Mouse (Mus musculus): ENCODE data around the gene Ralb. TPM values are rescaled to one million over a fixed set of nuclear protein-coding genes. Genes with fewer than 3 reads are reported as not detected.

The Ralb gene
- total RNA-seq, 2 experiments from 2014 or later = 47.7 to 58.3 TPM

DNA sequence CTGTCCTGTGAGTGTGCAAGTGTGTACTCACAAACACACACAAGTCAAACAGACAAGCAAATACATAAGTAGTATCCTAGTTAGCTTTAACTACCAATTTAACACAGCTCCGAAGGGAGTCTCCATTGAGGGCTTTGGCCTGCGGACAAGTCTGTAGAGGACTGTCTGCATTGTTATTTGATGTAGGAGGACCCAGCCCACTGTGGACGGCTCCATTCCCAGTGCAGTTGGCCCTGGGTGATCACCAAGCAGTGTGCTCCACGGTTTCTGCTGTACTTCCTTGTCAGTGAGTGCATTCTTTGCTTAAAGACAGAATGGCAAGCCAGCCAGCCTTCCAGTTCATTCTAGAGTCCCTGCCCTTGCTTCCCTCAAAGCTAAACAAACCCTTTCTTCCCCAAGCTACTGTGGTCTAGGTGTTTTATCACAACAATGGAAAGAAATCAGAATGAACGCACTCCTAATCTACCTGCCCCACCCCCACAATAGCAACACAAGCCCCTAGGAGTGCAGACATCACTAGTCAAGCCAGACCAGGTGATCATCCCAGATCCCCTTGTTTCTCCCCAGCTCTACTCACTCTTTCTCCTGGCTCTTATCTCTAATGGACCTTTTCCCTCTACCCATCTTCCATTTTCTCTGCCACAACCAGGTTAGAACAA is 7.1 kb downstream of the Ralb start:
- DNase-seq (ENCODE audit: low spot score in 2 of 2) = no peak

DNA sequence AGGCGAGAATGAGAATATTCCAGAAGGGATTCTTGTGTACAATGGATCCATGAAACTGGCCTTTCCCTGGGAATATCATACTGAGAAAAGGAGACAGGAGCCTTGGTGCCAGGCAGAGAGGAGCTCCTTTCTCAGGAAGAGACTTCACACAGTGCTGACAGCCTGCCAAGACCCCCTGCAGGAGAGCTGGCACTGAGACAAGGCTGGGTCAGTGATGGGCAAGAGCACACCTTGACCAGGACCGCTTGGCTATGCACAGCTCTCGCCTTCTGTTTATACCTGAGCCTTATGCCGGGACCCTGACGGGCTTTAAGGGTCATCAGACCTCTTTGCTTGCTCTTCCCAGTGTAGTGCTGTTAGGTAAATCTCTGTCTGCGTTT is 9.2 kb downstream of the Ralb start:
- DNase-seq (ENCODE audit: low spot score in 2 of 2) = no peak

DNA sequence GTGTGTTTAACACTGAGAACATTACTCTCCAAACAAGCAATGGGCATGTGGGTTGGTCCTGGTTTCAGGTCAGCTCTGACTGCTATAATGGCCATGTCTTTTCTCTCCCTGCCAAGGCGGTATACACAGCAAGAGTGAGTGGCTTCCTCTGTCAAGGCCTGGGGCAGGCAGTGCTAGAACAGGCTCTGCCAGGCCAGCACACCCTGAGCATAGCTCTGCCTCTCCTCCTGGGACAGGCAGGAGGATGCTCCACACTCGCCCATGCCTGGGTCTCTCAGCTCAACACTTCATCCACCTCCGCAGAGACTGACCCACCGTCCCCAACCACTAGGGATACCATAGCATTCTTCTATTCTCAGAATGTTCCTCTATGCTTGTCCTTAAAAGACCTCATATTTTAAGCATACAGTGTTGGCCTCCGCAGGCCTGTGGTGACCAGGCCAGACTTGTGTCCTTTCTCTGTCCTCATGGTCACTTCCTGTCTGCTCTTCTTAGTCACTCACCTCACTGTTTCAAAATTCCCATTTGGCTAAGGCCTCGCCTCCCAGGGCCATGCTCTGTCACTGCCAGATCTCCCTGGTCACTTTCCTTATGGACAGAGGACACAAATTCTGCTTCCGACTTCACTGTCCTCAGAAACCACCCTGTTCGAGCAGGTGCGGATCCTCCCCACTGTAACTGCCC is 9.7 kb downstream of the Ralb start:
- no peak for DNase-seq (ENCODE audit: low spot score in 2 of 2)

DNA sequence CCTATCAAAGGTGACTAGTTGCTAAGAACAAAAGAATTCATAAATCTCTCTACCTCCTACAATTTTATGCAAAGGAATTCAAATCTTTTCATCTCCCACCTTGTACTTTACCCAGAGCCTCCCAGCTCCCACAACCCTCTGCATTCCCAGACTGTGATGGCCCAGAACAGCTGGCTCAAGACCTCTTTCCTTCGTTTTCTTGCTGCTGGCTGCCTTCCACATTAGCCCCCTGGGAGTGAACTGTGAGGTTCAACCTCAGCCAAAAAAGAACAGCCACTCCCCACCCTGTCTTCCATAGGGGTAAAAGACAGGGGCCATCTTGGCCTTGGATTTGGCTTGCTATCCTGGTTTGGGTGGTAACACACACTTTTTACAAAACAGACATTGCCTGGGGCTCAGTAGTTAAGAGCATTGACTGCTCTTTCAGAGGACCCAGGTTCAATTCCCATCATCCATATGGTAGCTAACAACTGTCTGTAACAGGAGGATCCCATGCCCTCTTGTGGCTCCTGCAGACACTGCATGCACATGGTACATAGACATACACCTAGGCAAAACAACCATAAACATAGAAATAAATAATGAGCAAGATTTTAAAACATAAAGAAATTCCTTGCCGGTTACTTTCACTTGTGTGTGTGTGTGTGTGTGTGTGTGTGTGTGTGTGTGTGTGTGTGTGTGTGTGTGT is 10.4 kb downstream of the Ralb start:
- no peak for DNase-seq (ENCODE audit: low spot score in 2 of 2)

- DNase-seq (ENCODE audit: low spot score in 2 of 2) = no peak
These were observed 12.1 kb downstream of the Ralb start for GRCm38 (mm10) chr1:119492505-119492904.

- DNase-seq (ENCODE audit: low spot score in 2 of 2) = peak; percentile 77 to 81
These were observed 12.5 kb downstream of the Ralb start for GRCm38 (mm10) chr1:119492097-119492496.

DNA sequence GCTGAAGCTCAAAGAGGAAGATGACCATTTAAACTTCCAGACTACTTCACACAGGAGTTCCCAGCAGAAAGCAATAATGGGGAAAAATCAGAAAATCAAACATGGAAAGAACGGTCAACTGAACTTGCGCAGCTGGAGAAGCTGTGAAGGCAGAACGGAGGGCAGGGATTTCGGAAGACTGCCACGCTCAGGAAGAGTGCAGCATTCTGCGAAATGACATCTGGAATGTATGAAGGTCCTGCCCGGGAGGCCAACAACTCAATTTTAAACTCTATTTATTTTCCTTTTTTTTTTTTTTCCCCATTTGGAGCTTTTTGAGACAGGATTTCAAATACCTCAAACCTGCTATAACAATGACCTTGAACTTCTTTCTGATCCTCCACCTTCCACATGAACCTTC is 13.8 kb downstream of the Ralb start:
- no peak for DNase-seq (ENCODE audit: low spot score in 2 of 2)

- DNase-seq (ENCODE audit: low spot score in 2 of 2) = no peak
These were observed 16.5 kb downstream of the Ralb start for GRCm38 (mm10) chr1:119487917-119488590.

- no peak for DNase-seq (ENCODE audit: low spot score in 2 of 2)
These were observed 18.8 kb downstream of the Ralb start for GRCm38 (mm10) chr1:119485825-119486224.

DNA sequence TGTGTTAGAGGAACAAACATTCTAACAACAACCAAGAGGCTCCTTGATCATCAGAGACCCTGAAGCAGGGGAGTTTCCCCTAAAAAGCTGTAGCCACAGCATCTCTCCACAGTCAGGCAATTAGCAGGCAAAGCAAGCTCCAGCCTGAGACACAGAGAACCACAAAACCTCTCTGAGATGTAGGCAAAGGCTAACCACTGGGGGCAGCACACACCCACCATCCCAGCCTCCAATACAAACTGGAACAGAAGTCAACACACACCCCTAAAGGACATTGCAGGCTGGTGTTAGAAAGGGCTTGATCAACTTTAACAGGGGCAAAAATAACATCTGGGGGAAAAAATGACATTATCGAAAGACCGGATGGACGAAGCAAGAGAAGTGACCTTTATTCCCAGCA is 20.1 kb downstream of the Ralb start:
- no peak for DNase-seq (ENCODE audit: low spot score in 2 of 2)

DNA sequence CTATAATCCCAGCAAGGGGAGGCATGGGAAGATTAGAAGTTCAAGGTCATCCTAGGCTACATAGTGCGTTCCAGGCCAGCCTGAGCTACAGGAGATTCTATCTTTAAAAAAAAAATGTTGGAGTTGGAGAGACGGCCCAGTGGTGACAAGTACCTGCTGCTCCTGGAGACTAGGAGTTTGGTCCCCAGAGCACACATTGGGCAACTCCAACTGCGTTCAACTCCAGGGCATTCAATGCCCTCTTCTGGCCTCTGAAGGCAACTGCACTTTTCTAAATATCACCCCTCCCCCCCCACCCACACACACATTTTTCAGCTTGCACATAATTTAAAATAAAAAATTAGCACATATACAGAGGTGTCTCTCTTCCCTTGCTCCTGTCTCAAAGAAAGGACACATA is 21.7 kb downstream of the Ralb start:
- DNase-seq (ENCODE audit: low spot score in 2 of 2) = no peak

DNA sequence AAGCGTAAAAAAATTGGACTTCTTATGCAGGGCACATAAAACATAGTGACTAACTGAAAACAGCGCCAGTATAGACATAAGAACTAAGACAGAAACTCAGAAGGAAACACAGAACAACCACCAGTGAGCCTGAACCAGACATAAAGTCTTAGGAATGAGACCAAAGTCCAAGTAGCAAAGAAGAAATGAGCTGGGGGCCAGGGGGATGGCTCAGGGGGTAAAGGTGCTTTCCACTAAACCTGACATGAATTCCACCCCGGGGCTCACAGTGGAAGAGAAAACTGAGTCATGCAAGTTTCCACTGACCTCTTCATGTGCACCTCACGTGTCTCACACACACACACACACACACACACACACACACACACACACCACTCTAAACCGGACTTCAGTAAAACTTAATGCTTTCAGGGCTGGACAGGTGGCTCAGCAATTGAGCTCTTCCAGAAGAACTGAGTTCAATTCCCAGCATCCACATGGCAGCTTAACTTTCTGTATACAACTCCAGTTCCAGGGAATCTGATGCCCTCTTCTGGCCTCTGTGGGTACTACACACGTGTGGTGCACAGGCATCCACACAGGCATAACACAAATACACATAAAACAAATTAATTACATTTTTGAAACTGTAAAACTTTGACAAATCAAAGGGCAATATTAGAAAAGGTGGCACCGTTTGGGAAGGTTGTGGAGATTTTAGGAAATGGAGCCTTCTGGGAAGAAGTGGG is 23.2 kb downstream of the Ralb start:
- DNase-seq (ENCODE audit: low spot score in 2 of 2) = no peak

DNA sequence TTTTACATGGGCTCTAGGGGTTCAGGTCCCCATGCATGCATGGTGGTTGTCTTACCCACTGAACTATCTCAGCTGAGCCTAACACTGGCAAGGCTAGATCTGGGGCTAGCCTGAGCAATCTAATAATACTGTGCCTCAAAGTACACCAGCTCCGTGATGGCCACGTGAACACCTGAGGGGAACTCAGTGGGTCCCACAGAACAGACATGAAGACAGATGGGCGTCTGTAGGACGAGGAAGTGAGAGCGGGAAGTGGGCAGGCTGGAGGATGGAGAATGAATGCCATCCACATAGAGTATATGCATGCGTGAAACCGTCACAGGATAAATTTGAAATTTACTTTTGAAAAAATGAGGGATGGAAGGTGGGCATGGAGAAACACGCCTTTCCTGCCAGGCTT is 23.9 kb downstream of the Ralb start:
- no peak for DNase-seq (ENCODE audit: low spot score in 2 of 2)

DNA sequence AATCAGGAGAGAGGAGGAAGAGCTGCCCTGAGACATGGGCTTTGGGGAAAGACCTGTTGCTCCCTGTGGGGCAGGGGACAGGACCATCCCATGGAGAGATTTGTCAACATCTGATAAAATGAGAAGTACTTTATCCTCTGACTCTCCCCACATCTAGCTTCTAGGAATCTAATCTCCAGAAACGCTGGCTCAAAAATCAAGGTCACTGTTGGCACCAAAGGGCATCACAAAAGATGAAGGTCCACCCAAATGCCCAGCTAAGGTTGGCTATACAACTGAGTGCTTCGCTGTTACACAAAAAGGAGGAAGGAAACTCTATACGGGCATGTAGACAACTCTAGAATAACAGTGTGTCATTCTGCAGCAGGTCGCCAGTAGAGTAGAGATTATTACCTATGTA is 25.0 kb downstream of the Ralb start:
- no peak for DNase-seq (ENCODE audit: low spot score in 2 of 2)

DNA sequence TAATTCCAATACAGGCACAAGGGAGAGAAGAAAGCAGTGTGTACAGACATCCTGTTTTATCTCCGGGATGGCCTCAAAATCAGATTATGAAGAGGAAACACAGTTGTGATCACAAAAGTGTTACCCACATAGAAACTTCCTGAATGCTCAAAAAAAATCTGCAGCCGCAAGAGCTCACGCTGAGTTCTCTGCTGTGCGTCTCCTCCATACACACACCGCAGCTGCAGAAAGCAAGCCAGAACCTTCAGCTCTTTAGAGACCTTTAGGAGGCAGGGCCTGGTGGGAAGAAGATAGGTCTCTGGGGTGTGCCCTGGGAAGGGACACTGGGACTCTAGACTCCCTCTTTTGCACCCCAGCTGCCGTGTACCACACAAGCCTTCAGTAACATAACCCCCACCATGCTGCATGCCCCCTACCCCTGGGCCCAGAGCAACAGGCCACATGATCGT is 27.7 kb downstream of the Ralb start:
- DNase-seq (ENCODE audit: low spot score in 2 of 2) = no peak

DNA sequence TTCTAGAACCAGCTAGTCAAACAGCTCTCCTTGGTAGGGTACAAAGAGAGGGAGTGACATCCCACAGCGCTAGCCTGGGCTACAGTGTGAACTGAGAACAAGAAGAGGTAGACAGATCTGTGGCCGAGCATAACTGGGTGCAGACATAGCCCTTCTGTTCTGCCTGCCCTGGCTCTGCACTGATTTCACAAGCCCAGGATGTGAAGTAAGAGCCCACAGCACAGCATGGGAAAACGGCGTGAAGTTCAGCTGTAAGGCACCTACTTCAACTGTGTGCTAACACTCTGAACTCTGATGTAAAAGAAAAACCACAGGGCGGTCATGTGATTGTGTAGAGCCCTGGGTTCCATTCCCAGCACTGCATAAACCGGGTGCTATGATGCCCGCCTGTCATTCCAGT is 29.9 kb downstream of the Ralb start:
- DNase-seq (ENCODE audit: low spot score in 2 of 2) = no peak

GRCm38 (mm10) chr1:119472648-119473047 is 31.9 kb downstream of the Ralb start:
- DNase-seq (ENCODE audit: low spot score in 2 of 2) = no peak

DNA sequence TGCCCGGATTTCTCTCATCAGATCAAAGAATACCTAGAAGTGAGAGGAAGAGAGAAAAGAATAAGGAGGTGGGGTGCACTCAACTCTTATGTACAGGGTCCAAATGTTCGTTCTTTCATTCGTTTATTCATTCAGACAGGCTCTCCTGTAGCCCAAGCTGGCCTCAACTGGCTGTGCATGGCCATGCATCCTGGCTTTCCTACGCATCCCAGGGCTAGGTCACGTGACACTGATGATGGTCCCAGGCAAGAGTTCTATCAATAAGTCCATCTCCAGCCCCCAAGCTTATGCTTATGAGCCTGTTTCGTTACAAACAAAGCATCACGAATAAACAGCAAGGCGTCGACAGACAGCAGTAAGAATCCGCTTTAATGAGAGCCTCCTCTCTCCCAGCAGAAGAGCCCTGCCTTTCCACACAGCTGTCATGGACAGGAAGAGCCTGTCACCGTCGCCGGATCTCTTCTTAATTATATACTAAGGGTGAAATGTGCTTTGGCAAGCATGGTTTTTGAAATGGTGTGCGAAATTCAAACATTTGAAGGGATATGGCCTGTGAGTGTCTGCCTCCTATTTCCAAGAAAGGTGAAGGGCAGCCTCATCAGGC is 32.7 kb downstream of the Ralb start:
- no peak for DNase-seq (ENCODE audit: low spot score in 2 of 2)

DNA sequence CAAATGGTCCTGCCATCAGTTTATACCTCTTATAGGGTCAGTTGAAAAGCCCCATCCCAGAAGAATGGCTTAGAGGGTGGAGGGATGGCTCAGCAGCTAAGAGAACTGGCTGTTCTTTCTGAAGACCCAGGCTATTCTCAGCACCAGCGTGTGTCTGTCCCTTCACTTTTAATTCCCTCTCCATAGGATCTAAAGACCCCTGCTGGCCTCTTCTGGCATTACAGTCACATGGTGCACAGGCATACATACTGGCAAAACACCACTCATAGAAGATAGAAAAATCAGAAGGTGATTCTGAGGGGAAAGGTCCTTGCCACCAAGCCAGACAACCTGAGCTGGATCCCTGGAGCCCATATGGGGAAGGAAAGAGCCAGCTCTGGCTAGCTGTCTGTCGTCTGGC is 41.2 kb downstream of the Ralb start:
- DNase-seq (ENCODE audit: low spot score in 2 of 2) = peak; percentile 38 to 54

- no peak for DNase-seq (ENCODE audit: low spot score in 2 of 2)
These were observed 44.5 kb downstream of the Ralb start for GRCm38 (mm10) chr1:119460062-119460461.

Data from adrenal gland, adult 18-20 months (tissue).